Mouse (Mus musculus) heart, adult 2 months (tissue): ENCODE measurements at regions not wholly inside any gene's neighbourhood (a gene's known extent, or its start where the extent isn't known, plus 50 kb on each side); places are given as distances from the start of the nearest gene placed in this dataset.

Source experiments
- CTCF ChIP-seq: fragments of 200-600 bp; IDR thresholded peaks from 2 replicates; pipeline ENCODE4 v1.8.1; 2022; ENCODE audit warnings: antibody characterized with exemption, mild to moderate bottlenecking, moderate library complexity
- EP300 ChIP-seq: fragments of 200-500 bp; IDR thresholded peaks from 2 replicates; pipeline ENCODE4 v1.6.1; 2011; ENCODE audit warnings: low read depth, low read length, control low read depth; ENCODE audit not compliant: insufficient read depth
- POLR2A ChIP-seq: fragments of 200-500 bp; IDR thresholded peaks from 2 replicates; pipeline ENCODE4 v1.6.1; 2011; ENCODE audit warnings: mild to moderate bottlenecking, low read depth, low read length, control low read depth; ENCODE audit not compliant: insufficient read depth

GRCm38 (mm10) chr14:105016089-105016846 is 160.9 kb downstream of the Rbm26 start:
- TF ChIP-seq EP300 (no peak), CTCF (no peak), POLR2A (no peak)
